Mouse (Mus musculus) kidney, postnatal 0 days (tissue): ENCODE measurements around the gene Ostm1. TPM values are rescaled to one million over a fixed set of nuclear protein-coding genes. Genes with fewer than 3 reads are reported as not detected.

Source experiments
- ATAC-seq: fragments of 200-750 bp; cut with Nextera tagmentation; replicated peaks from 2 replicates; pipeline ENCODE4 v1.8.0; 2017; ENCODE audit warnings: low read depth, moderate number of reproducible peaks, moderate TSS enrichment, moderate library complexity; ENCODE audit not compliant: low FRiP score
- DNase-seq: peaks from one replicate; pipeline ENCODE4 v3.0.0-alpha.2; 2016; ENCODE audit warnings: low spot score
- H3K27ac ChIP-seq: fragments of 300-500 bp; sonication (generic); 2 replicates; pipeline ENCODE4 v1.5.1; 2014; ENCODE audit warnings: mild to moderate bottlenecking
- H3K27me3 ChIP-seq: fragments of 300-500 bp; sonication (generic); 2 replicates; pipeline ENCODE4 v1.6.1; 2014; ENCODE audit warnings: low read length, mixed read lengths; ENCODE audit not compliant: insufficient read depth
- H3K36me3 ChIP-seq: fragments of 300-500 bp; sonication (generic); 2 replicates; pipeline ENCODE4 v1.6.1; 2014; ENCODE audit warnings: low read length, mixed read lengths; ENCODE audit not compliant: insufficient read depth
- H3K4me1 ChIP-seq: fragments of 300-500 bp; sonication (generic); replicated peaks from 2 replicates; pipeline ENCODE4 v1.6.1; 2014; ENCODE audit warnings: antibody characterized with exemption, low read length, mixed read lengths; ENCODE audit not compliant: insufficient read depth
- H3K4me2 ChIP-seq: fragments of 300-500 bp; sonication (generic); 2 replicates; pipeline ENCODE4 v1.6.1; 2014; ENCODE audit warnings: mild to moderate bottlenecking, low read length, moderate library complexity, mixed read lengths
- H3K4me3 ChIP-seq: fragments of 300-500 bp; sonication (generic); replicated peaks from 2 replicates; pipeline ENCODE4 v1.5.1; 2014; ENCODE audit warnings: low read depth, low read length
- H3K9ac ChIP-seq: fragments of 300-500 bp; sonication (generic); 2 replicates; pipeline ENCODE4 v1.6.1; 2014; ENCODE audit warnings: low read depth, low read length
- H3K9me3 ChIP-seq: fragments of 300-500 bp; sonication (generic); replicated peaks from 2 replicates; pipeline ENCODE4 v1.6.1; 2016; ENCODE audit warnings: low read length, inconsistent platforms, mixed read lengths
- CTCF ChIP-seq: IDR thresholded peaks from 2 replicates; pipeline ENCODE4 v1.5.1; 2016; ENCODE audit warnings: antibody characterized with exemption, low read depth, mild to moderate bottlenecking, moderate library complexity
- WGBS: fragments of 180-500 bp; shearing (Covaris S2); extraction: QIAGEN DNeasy Blood & Tissue Kit; methylation state at CpG from one replicate; pipeline ENCODE4 v1.1.7; 2014; 5-methylcytosine and 5-hydroxymethylcytosine counted together
- polyA plus RNA-seq: library from polyadenylated mRNA; unstranded; fragments of >200 nt; fragmentation: Nextera tagmentation; extraction: Ambion mirVana; gene quantifications from 2 replicates; pipeline ENCODE4 v1.2.1, GENCODE M21; 2015

The Ostm1 gene
- polyA plus RNA-seq, 1 experiment from 2014 or later = 26.6 TPM

GRCm38 (mm10) chr10:42734546-42735060, 151.0 kb downstream of the Ostm1 start:
- WGBS = 56% methylated on average over 5 of the region's 5 CpGs
- Histone ChIP-seq H3K4me1 (no peaks in the 10 kb centered on the region), H3K9ac (no peak overlapping the region), H3K9me3 (no peaks in the 10 kb centered on the region), H3K4me3 (no peak overlapping the region), H3K36me3 (no peaks in the 10 kb centered on the region), H3K27ac (no peak overlapping the region), H3K4me2 (no peak overlapping the region), H3K27me3 (no peaks in the 10 kb centered on the region)
- ATAC-seq (no peak), DNase-seq (peak; percentile 69)
- peak; percentile 77 for TF ChIP-seq CTCF

GRCm38 (mm10) chr10:42751813-42752212, 168.2 kb downstream of the Ostm1 start:
- 37% methylated on average over 10 of the region's 10 CpGs for WGBS
- no peak overlapping the region for H3K27ac ChIP-seq

More at GRCm38 (mm10) chr10:42751813-42752212, 168.2 kb downstream of the Ostm1 start:
- ATAC-seq = no peak
- Histone ChIP-seq H3K9ac (no peak overlapping the region), H3K9me3 (no peaks in the 10 kb centered on the region), H3K36me3 (no peaks in the 10 kb centered on the region), H3K4me2 (no peak overlapping the region), H3K27me3 (no peaks in the 10 kb centered on the region), H3K4me1 (no peaks in the 10 kb centered on the region), H3K4me3 (no peak overlapping the region)
- TF ChIP-seq CTCF = no peak
- DNase-seq = no peak

Other genes starting within 250 kb of the Ostm1 start
- 8.3 and 9.6 TPM in 2 replicates for gene Afg1l, start 105.3 kb upstream of the Ostm1 start, polyA plus RNA-seq
- 326 and 345 TPM in 2 replicates for gene Snx3, start 81.8 kb upstream of the Ostm1 start, polyA plus RNA-seq
- not detected in 2 replicates for gene Nr2e1, start 190 bp upstream of the Ostm1 start, polyA plus RNA-seq
- gene Sec63, start 177.7 kb downstream of the Ostm1 start, polyA plus RNA-seq = 17.6 and 17.7 TPM in 2 replicates